Mouse (Mus musculus): Measurements from ENCODE around the gene Ank2.

GRCm38 (mm10) chr3:127463165-127463564 is 36.0 kb downstream of the Ank2 start:
- no peak for TF ChIP-seq GATA1 (IDR thresholded peaks at IDR 0.05; ENCODE audit: borderline replicate concordance, low read length)
- no peak for TF ChIP-seq CTCF (IDR thresholded peaks at IDR 0.05; ENCODE audit: low read depth, low read length)
- no peak for TF ChIP-seq POLR2AphosphoS5 (IDR thresholded peaks at IDR 0.05; ENCODE audit: insufficient replicate concordance, low read depth, low read length)

Data from G1E (cell line).